Mouse (Mus musculus): Measurements from ENCODE around the gene Cfap20. TPM values are rescaled to one million over a fixed set of nuclear protein-coding genes. Genes with fewer than 3 reads are reported as not detected.

Gene Cfap20
- total RNA-seq, 2 experiments from 2014 or later: 5.8 to 6.0 TPM

GRCm38 (mm10) chr8:95376309-95376999 is 58.2 kb downstream of the Cfap20 start:
- intact Hi-C loops (cut with DNase I): no loop called here
- DNase-seq: no peak

GRCm38 (mm10) chr8:95375374-95375930 is 59.2 kb downstream of the Cfap20 start:
- DNase-seq: no peak
- intact Hi-C loops (cut with DNase I): loop anchor here (2.0 kb wide), 1 partner anchor 19 kb away; no protein-coding TSS in a partner anchor

GRCm38 (mm10) chr8:95374429-95374828 is 60.2 kb downstream of the Cfap20 start:
- no peak for DNase-seq
- intact Hi-C loops (cut with DNase I): loop anchor here (2.0 kb wide), 1 partner anchor 18 kb away; no protein-coding TSS in a partner anchor

GRCm38 (mm10) chr8:95373389-95374002 is 61.2 kb downstream of the Cfap20 start:
- no peak for DNase-seq
- intact Hi-C loops (cut with DNase I): loop anchor here (2.0 kb wide), 1 partner anchor 17 kb away; no protein-coding TSS in a partner anchor

Other genes with a start within 250 kb of the Cfap20 start
- gene Kifc3, start 232.1 kb downstream of the Cfap20 start, total RNA-seq (2021): 10 to 100 TPM in 1 of 2 experiments, 1 to 10 TPM in 1; 6.9 to 10.9 TPM
- under 1 TPM; 0.27 to 0.51 TPM for gene Cngb1, start 128.3 kb downstream of the Cfap20 start, total RNA-seq (2021)
- gene Tepp, start 124.3 kb downstream of the Cfap20 start, total RNA-seq (2021): not detected
- gene Zfp319, start 102.9 kb downstream of the Cfap20 start, total RNA-seq (2021): 1 to 10 TPM; 3.1 to 3.3 TPM
- 1 to 10 TPM; 4.4 to 5.7 TPM for gene Usb1, start 102.6 kb downstream of the Cfap20 start, total RNA-seq (2021)
- 10 to 100 TPM; 14.3 to 17.8 TPM for gene Mmp15, start 82.6 kb downstream of the Cfap20 start, total RNA-seq (2021)
- gene Csnk2a2, start 55.2 kb upstream of the Cfap20 start, total RNA-seq (2021): 10 to 100 TPM; 21.5 to 21.9 TPM
- gene Ccdc113, start 99.2 kb upstream of the Cfap20 start, total RNA-seq (2021): not detected
- not detected for gene Prss54, start 141.5 kb upstream of the Cfap20 start, total RNA-seq (2021)
- gene Gins3, start 198.6 kb upstream of the Cfap20 start, total RNA-seq (2021): under 1 TPM; 0.46 to 0.54 TPM
- gene Ndrg4, start 242.1 kb upstream of the Cfap20 start, total RNA-seq (2021): 1 to 10 TPM; 4.0 to 4.8 TPM

Data from gastrocnemius, postnatal 36 days (tissue).